Mouse (Mus musculus) lung, adult 2 months (tissue): ENCODE results near the gene Rabgef1. TPM values are rescaled to one million over a fixed set of nuclear protein-coding genes. Genes with fewer than 3 reads are reported as not detected.

ENCODE experiments used
- DNase-seq: peaks from one replicate; pipeline ENCODE4 v3.0.0; 2022
- H3K4me1 ChIP-seq: fragments of 200-500 bp; 2 replicates; pipeline ENCODE4 v1.6.1; 2011; ENCODE audit warnings: low read length; ENCODE audit not compliant: control insufficient read depth, insufficient read depth
- H3K4me3 ChIP-seq: fragments of 200-500 bp; replicated peaks from 2 replicates; pipeline ENCODE3; 2011; ENCODE audit warnings: low read depth, mild to moderate bottlenecking, control low read depth, low read length; ENCODE audit errors: extremely low read depth
- CTCF ChIP-seq: fragments of 200-500 bp; IDR thresholded peaks from 2 replicates; pipeline ENCODE4 v1.5.1; 2011; ENCODE audit warnings: mild to moderate bottlenecking, low read length, control low read depth; ENCODE audit not compliant: insufficient read depth
- POLR2A ChIP-seq: fragments of 200-500 bp; IDR thresholded peaks from 2 replicates; pipeline ENCODE4 v1.6.1; 2011; ENCODE audit warnings: low read depth, mild to moderate bottlenecking, control low read depth, low read length, borderline replicate concordance; ENCODE audit errors: extremely low read depth
- WGBS: fragments of 180-500 bp; shearing (Covaris S2); methylation state at CpG from one replicate; pipeline ENCODE4 v1.1.7; 2018; 5-methylcytosine and 5-hydroxymethylcytosine counted together
- polyA plus RNA-seq: library from polyadenylated mRNA; depleted of rRNA; stranded (reverse); fragments of >200 nt; gene quantifications from 2 replicates; pipeline ENCODE4 v1.2.3, GENCODE M21; 2012; rRNA removed

Rabgef1 gene
- 24.3 and 32.2 TPM in 2 replicates for polyA plus RNA-seq

GRCm38 (mm10) chr5:130171423-130171954 lies at the start of gene Rabgef1:
TSS of gene Rabgef1 (plus strand) at chr5:130171798.
- Histone ChIP-seq H3K4me3 (peak within 1 kb of the TSS; percentile 63), H3K4me1 (peaks cover 9% of the 10 kb centered on the region; the same call in 1 of the 2 replicates)
- DNase-seq = peak; percentile 96
- WGBS = under 1% methylated on average over 53 of the region's 62 CpGs
- TF ChIP-seq CTCF (no peak), POLR2A (peak; percentile 98)

- H3K4me3 ChIP-seq = no peak overlapping the region
- TF ChIP-seq POLR2A = no peak
- WGBS = 78% methylated on average over 2 of the region's 2 CpGs
- peaks cover 3% of the 10 kb centered on the region; the same call in 1 of the 2 replicates for H3K4me1 ChIP-seq
- no peak for DNase-seq
Measured at GRCm38 (mm10) chr5:130122355-130122754, 49.2 kb upstream of the Rabgef1 start.

GRCm38 (mm10) chr5:130124271-130124670 lies 47.3 kb upstream of the Rabgef1 start:
- TF ChIP-seq POLR2A (no peak), CTCF (no peak)
- DNase-seq = no peak
- Histone ChIP-seq H3K4me1 (no peaks in the 10 kb centered on the region), H3K4me3 (no peak overlapping the region)
- 84% methylated on average over 5 of the region's 5 CpGs for WGBS

- no peaks in the 10 kb centered on the region for H3K4me1 ChIP-seq
- H3K4me3 ChIP-seq = no peak overlapping the region
- no peak for TF ChIP-seq POLR2A
- TF ChIP-seq CTCF = no peak
- no peak for DNase-seq
- 62% methylated on average over 11 of the region's 11 CpGs for WGBS
Measured at GRCm38 (mm10) chr5:130128686-130129523, 42.7 kb upstream of the Rabgef1 start.

GRCm38 (mm10) chr5:130129524-130129793 lies 42.1 kb upstream of the Rabgef1 start:
- DNase-seq = no peak
- TF ChIP-seq CTCF = no peak
- TF ChIP-seq POLR2A = no peak
- no peaks in the 10 kb centered on the region for H3K4me1 ChIP-seq
- no peak overlapping the region for H3K4me3 ChIP-seq
- 71% methylated on average over 5 of the region's 5 CpGs for WGBS

- no peak overlapping the region for H3K4me3 ChIP-seq
- no peak for DNase-seq
- 89% methylated on average over 13 of the region's 13 CpGs for WGBS
- no peaks in the 10 kb centered on the region; the same call in 1 of the 2 replicates for H3K4me1 ChIP-seq
- TF ChIP-seq CTCF = no peak
- no peak for TF ChIP-seq POLR2A
Measured at GRCm38 (mm10) chr5:130136597-130136996, 35.0 kb upstream of the Rabgef1 start.

- peak; percentile 81 for DNase-seq
- Histone ChIP-seq H3K4me1 (peaks cover 4% of the 10 kb centered on the region; the same call in 1 of the 2 replicates), H3K4me3 (no peak overlapping the region)
- 20% methylated on average over 8 of the region's 8 CpGs for WGBS
- TF ChIP-seq CTCF = peak; percentile 45; the same call in 1 of the 2 replicates
- no peak for TF ChIP-seq POLR2A
Measured at GRCm38 (mm10) chr5:130139393-130139792, 32.2 kb upstream of the Rabgef1 start.

GRCm38 (mm10) chr5:130141138-130141537 lies 30.5 kb upstream of the Rabgef1 start:
- 76% methylated on average over 5 of the region's 5 CpGs for WGBS
- no peak for DNase-seq

GRCm38 (mm10) chr5:130142041-130142440 lies 29.6 kb upstream of the Rabgef1 start:
- peaks cover 9% of the 10 kb centered on the region for H3K4me1 ChIP-seq
- TF ChIP-seq POLR2A (no peak), CTCF (no peak)
- 53% methylated on average over 4 of the region's 4 CpGs for WGBS
- no peak overlapping the region for H3K4me3 ChIP-seq
- DNase-seq = no peak

More at GRCm38 (mm10) chr5:130141138-130141537, 30.5 kb upstream of the Rabgef1 start:
- Histone ChIP-seq H3K4me1 (peaks cover 9% of the 10 kb centered on the region), H3K4me3 (no peak overlapping the region)
- TF ChIP-seq POLR2A = no peak
- no peak for TF ChIP-seq CTCF

GRCm38 (mm10) chr5:130143101-130143500 lies 28.5 kb upstream of the Rabgef1 start:
- TF ChIP-seq CTCF (no peak), POLR2A (no peak)
- WGBS = 84% methylated on average over 7 of the region's 7 CpGs
- Histone ChIP-seq H3K4me3 (no peak overlapping the region), H3K4me1 (peaks cover 9% of the 10 kb centered on the region)
- DNase-seq = no peak
